Mouse (Mus musculus): ENCODE measurements around the gene Zmynd10.

The Zmynd10 gene

GRCm38 (mm10) chr9:107547026-107547425, at the start of gene Zmynd10:
Gene Zmynd10, plus strand, starts transcription at chr9:107547298.
- DNase-seq = peak; percentile 99

- peak; percentile 92 for DNase-seq
Observed at GRCm38 (mm10) chr9:107500708-107501286, 46.3 kb upstream of the Zmynd10 start.

GRCm38 (mm10) chr9:107502131-107502846, 44.8 kb upstream of the Zmynd10 start:
- no peak for DNase-seq

- peak; percentile 89 for DNase-seq
Observed at GRCm38 (mm10) chr9:107504662-107505537, 42.2 kb upstream of the Zmynd10 start.

- no peak for DNase-seq
Observed at GRCm38 (mm10) chr9:107508266-107508665, 38.8 kb upstream of the Zmynd10 start.

GRCm38 (mm10) chr9:107510384-107511100, 36.6 kb upstream of the Zmynd10 start:
- no peak for DNase-seq

- no peak for DNase-seq
Observed at GRCm38 (mm10) chr9:107511436-107511835, 35.7 kb upstream of the Zmynd10 start.

- no peak for DNase-seq
Observed at GRCm38 (mm10) chr9:107512326-107512725, 34.8 kb upstream of the Zmynd10 start.

GRCm38 (mm10) chr9:107514303-107514955, 32.7 kb upstream of the Zmynd10 start:
- peak; percentile 93 for DNase-seq

GRCm38 (mm10) chr9:107520331-107520730, 26.8 kb upstream of the Zmynd10 start:
- no peak for DNase-seq

- no peak for DNase-seq
Observed at GRCm38 (mm10) chr9:107521190-107521589, 25.9 kb upstream of the Zmynd10 start.

- DNase-seq = no peak
Observed at GRCm38 (mm10) chr9:107521711-107522399, 25.2 kb upstream of the Zmynd10 start.

- DNase-seq = no peak
Observed at GRCm38 (mm10) chr9:107522400-107522711, 24.7 kb upstream of the Zmynd10 start.

GRCm38 (mm10) chr9:107526198-107527026, 20.7 kb upstream of the Zmynd10 start:
- DNase-seq = peak; percentile 93

GRCm38 (mm10) chr9:107533791-107534407, 13.2 kb upstream of the Zmynd10 start, which contains the start of gene Tmem115:
Gene Tmem115, plus strand, starts transcription at chr9:107533945.
- DNase-seq = peak; percentile 100

GRCm38 (mm10) chr9:107534408-107535202, 12.5 kb upstream of the Zmynd10 start:
- peak; percentile 96 for DNase-seq

GRCm38 (mm10) chr9:107538231-107538630, 8.9 kb upstream of the Zmynd10 start:
- peak; percentile 90 for DNase-seq

GRCm38 (mm10) chr9:107538711-107539110, 8.4 kb upstream of the Zmynd10 start:
- peak; percentile 92 for DNase-seq

- DNase-seq = peak; percentile 92
Observed at GRCm38 (mm10) chr9:107539940-107540339, 7.2 kb upstream of the Zmynd10 start.
